In the genomic region with DNA sequence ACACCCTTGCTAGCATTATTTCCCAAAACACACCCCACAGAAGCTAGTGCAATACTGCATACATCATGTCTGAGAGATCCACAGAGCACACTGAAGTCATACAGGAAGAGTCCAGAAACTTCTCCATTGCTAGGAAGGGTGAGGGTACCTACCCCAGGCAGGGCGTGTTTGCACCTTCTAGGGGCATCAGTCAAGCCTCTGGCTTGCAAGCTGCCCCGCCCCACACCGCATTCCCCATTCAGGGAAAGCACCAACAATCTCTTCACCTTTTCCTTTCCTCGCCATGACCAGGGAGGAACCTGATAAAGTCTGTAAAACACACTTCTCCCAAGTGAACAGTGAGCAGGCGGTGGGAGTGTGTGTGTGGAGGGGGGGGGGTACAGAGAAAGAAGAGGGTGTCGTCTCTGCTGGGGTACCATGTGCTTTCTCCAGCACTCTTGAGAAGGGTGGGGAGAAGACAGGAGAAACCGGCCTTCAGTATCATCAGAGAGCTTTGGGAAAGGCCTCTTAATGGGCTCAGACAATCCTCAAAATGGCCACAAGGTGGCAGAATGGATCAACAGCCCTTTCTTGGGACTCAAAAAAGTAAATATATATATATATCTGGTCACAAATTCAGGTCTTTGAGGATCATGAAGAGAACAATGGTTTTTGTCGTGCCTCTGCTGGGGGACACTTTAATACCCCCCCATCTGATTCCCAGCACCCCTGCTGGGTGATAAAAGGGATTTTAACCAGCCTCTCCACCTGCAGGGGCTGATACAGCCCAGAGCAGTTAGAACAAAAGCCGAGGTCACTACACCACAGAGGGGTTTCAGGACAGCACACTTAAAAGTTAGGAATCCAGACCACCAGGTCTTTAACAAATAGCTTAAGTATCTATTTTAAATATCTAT, we compare ENCODE assay signal across 7 mouse cellular contexts.
A peak's percentile ranks its signal among the peaks of the same experiment; 100 is the strongest.
DNase-seq lines count a peak whose midpoint lies in the region; ATAC-seq and TF ChIP-seq lines count a peak whose summit lies in the region.

No protein-coding gene starts in this region.

- H3K4me1 ChIP-seq in G1E (ENCODE audit: insufficient read depth, low read depth, low read length), result peaks cover 43% of the 10 kb centered on the region
- peaks cover 23% of the 10 kb centered on the region for H3K4me1 ChIP-seq in heart, embryonic 12.5 days (replicated peaks)
- H3K4me1 ChIP-seq in kidney, embryonic 15.5 days, result peaks cover 45% of the 10 kb centered on the region
- H3K4me1 ChIP-seq in neural tube, embryonic 14.5 days (ENCODE audit: control insufficient read depth, insufficient read depth, low read length), result no peaks in the 10 kb centered on the region

- H3K9me3 ChIP-seq in G1E (replicated peaks), result no peaks in the 10 kb centered on the region
- no peaks in the 10 kb centered on the region for H3K9me3 ChIP-seq in heart, embryonic 12.5 days (replicated peaks)
- H3K9me3 ChIP-seq in kidney, embryonic 15.5 days (replicated peaks), result no peaks in the 10 kb centered on the region
- no peaks in the 10 kb centered on the region for H3K9me3 ChIP-seq in neural tube, embryonic 14.5 days (ENCODE audit: control insufficient read depth, low read length)

- H3K9ac ChIP-seq in heart, embryonic 12.5 days, result no peak overlapping the region
- no peak overlapping the region for H3K9ac ChIP-seq in kidney, embryonic 15.5 days
- no peak overlapping the region for H3K9ac ChIP-seq in neural tube, embryonic 14.5 days (replicated peaks; ENCODE audit: low read depth, low read length)

- no peaks in the 10 kb centered on the region; the same call in 1 of the 2 replicates for H3K27me3 ChIP-seq in G1E (ENCODE audit: insufficient read depth, low read length)
- H3K27me3 ChIP-seq in heart, embryonic 12.5 days (replicated peaks), result no peaks in the 10 kb centered on the region
- no peaks in the 10 kb centered on the region for H3K27me3 ChIP-seq in kidney, embryonic 15.5 days
- no peaks in the 10 kb centered on the region for H3K27me3 ChIP-seq in neural tube, embryonic 14.5 days (ENCODE audit: control insufficient read depth, insufficient read depth, low read length)

- H3K4me2 ChIP-seq in heart, embryonic 12.5 days, result no peak overlapping the region
- no peak overlapping the region for H3K4me2 ChIP-seq in kidney, embryonic 15.5 days
- H3K4me2 ChIP-seq in neural tube, embryonic 14.5 days (ENCODE audit: low read depth, low read length), result no peak overlapping the region

- H3K27ac ChIP-seq in heart, embryonic 12.5 days (ENCODE audit: poor library complexity, severe bottlenecking), result no peak overlapping the region
- no peak overlapping the region for H3K27ac ChIP-seq in kidney, embryonic 15.5 days
- H3K27ac ChIP-seq in neural tube, embryonic 14.5 days (ENCODE audit: low read depth, low read length), result no peak overlapping the region

- H3K4me3 ChIP-seq in G1E (ENCODE audit: low read depth, low read length), result no peak overlapping the region
- H3K4me3 ChIP-seq in heart, embryonic 12.5 days, result no peak overlapping the region
- no peak overlapping the region for H3K4me3 ChIP-seq in kidney, embryonic 15.5 days (replicated peaks)
- H3K4me3 ChIP-seq in neural tube, embryonic 14.5 days (ENCODE audit: low read depth, low read length), result no peak overlapping the region

- peak; percentile 32; the same call in 1 of the 2 replicates for TF ChIP-seq CTCF in G1E (IDR thresholded peaks at IDR 0.05; ENCODE audit: low read depth, low read length)

- H3K36me3 ChIP-seq in G1E (replicated peaks), result no peaks in the 10 kb centered on the region
- no peaks in the 10 kb centered on the region for H3K36me3 ChIP-seq in heart, embryonic 12.5 days
- H3K36me3 ChIP-seq in kidney, embryonic 15.5 days, result no peaks in the 10 kb centered on the region
- H3K36me3 ChIP-seq in neural tube, embryonic 14.5 days (ENCODE audit: control insufficient read depth, insufficient read depth, low read length), result no peaks in the 10 kb centered on the region

- WGBS in heart, embryonic 12.5 days, result 38% methylated on average over 9 of the region's 9 CpGs
- 49% methylated on average over 9 of the region's 9 CpGs for WGBS in kidney, embryonic 15.5 days
- WGBS in neural tube, embryonic 14.5 days, result 38% methylated on average over 9 of the region's 9 CpGs

- DNase-seq in G1E (ENCODE audit: low spot score), result no peak
- DNase-seq in adrenal gland, postnatal 14 days, result peak; percentile 77
- peak; percentile 54 for DNase-seq in embryo, embryonic 9.5 days (ENCODE audit: extremely low spot score)
- peak; percentile 57 to 74 for DNase-seq in lung, adult 18-20 months

- peak; percentile 38; the same call in 1 of the 2 replicates for ATAC-seq in G1E (ENCODE audit: extremely low read depth, insufficient number of reproducible peaks, low FRiP score, poor library complexity, severe bottlenecking)
- 0 out of 2 replicates have a peak, but pooled peaks have one; percentile 57 for ATAC-seq in heart, embryonic 12.5 days (ENCODE audit: insufficient number of reproducible peaks, low FRiP score)
- peak; percentile 55 for ATAC-seq in kidney, embryonic 15.5 days (replicated peaks; ENCODE audit: low FRiP score)
- ATAC-seq in neural tube, embryonic 14.5 days (ENCODE audit: low read depth), result peak; percentile 79; the same call in 1 of the 2 replicates
